ENCODE assay signal across 13 mouse cellular contexts in genomic region chr6:29036698-29037097, GRCm38 (mm10). TPM values are rescaled to one million over a fixed set of nuclear protein-coding genes. Genes with fewer than 3 reads are reported as not detected.
DNase-seq lines count a peak whose midpoint lies in the region; ATAC-seq lines count a peak whose summit lies in the region.
"Had no signal": no experiment of that assay in that cellular context is flagged by ENCODE, and none has a peak within 500 bp of the region (broad histone marks: within the 10 kb centered on the region; RNA-seq: fewer than 3 reads in every experiment).

No protein-coding gene starts in this region.

- no peak overlapping the region for H3K27ac ChIP-seq in hindbrain, embryonic 14.5 days
- H3K27ac ChIP-seq in hindbrain, embryonic 11.5 days (ENCODE audit: low read depth, low read length), result no peak overlapping the region
- H3K27ac ChIP-seq in forebrain, embryonic 14.5 days (ENCODE audit: low read depth, low read length), result no peak overlapping the region
- H3K27ac ChIP-seq in embryonic facial prominence, embryonic 10.5 days (replicated peaks), result no peak overlapping the region
- H3K27ac ChIP-seq: gastrocnemius, adult 2 months; left cerebral cortex, adult 2 months had no signal

- H3K9ac ChIP-seq in hindbrain, embryonic 14.5 days, result no peak overlapping the region
- H3K9ac ChIP-seq in hindbrain, embryonic 11.5 days (ENCODE audit: low read depth, low read length), result no peak overlapping the region
- no peak overlapping the region for H3K9ac ChIP-seq in forebrain, embryonic 14.5 days (ENCODE audit: low read length)
- H3K9ac ChIP-seq: heart, embryonic 12.5 days had no signal

- no peak for DNase-seq in hindbrain, embryonic 14.5 days (ENCODE audit: low spot score)
- no peak for DNase-seq in hindbrain, embryonic 11.5 days (ENCODE audit: low spot score)
- DNase-seq in 3T3-L1 (ENCODE audit: low read depth, low spot score) (peak; percentile 65), adipocyte (ENCODE audit: low spot score) (peak; percentile 23)
- DNase-seq in forebrain, embryonic 14.5 days (ENCODE audit: low spot score), result peak; percentile 89
- DNase-seq in retina, postnatal 1 day, result no peak
- DNase-seq in spleen, postnatal 36 days (ENCODE audit: low spot score in 2 of 2), result no peak
- no peak for DNase-seq in embryonic facial prominence, embryonic 10.5 days (ENCODE audit: low spot score)
- DNase-seq: gastrocnemius, adult 2 months had no signal

- no peaks in the 10 kb centered on the region for H3K27me3 ChIP-seq in hindbrain, embryonic 14.5 days (ENCODE audit: control insufficient read depth, insufficient read depth, low read length)
- no peaks in the 10 kb centered on the region for H3K27me3 ChIP-seq in hindbrain, embryonic 11.5 days (ENCODE audit: control insufficient read depth, insufficient read depth, low read length)
- H3K27me3 ChIP-seq in forebrain, embryonic 14.5 days (replicated peaks; ENCODE audit: control insufficient read depth, insufficient read depth, low read length), result no peaks in the 10 kb centered on the region
- no peaks in the 10 kb centered on the region for H3K27me3 ChIP-seq in embryonic facial prominence, embryonic 10.5 days (replicated peaks; ENCODE audit: low read depth, poor library complexity, severe bottlenecking)
- H3K27me3 ChIP-seq: heart, embryonic 12.5 days had no signal

- ATAC-seq in hindbrain, embryonic 14.5 days (ENCODE audit: low FRiP score), result peak; percentile 34; the same call in 1 of the 2 replicates
- ATAC-seq in hindbrain, embryonic 11.5 days (ENCODE audit: low FRiP score), result no peak
- peak; percentile 89 for ATAC-seq in forebrain, embryonic 14.5 days

- peaks cover 3% of the 10 kb centered on the region; the same call in 1 of the 2 replicates for H3K4me1 ChIP-seq in hindbrain, embryonic 14.5 days (replicated peaks; ENCODE audit: control insufficient read depth, insufficient read depth, low read length)
- H3K4me1 ChIP-seq in hindbrain, embryonic 11.5 days (replicated peaks; ENCODE audit: control insufficient read depth, insufficient read depth, low read length), result no peaks in the 10 kb centered on the region
- H3K4me1 ChIP-seq in forebrain, embryonic 14.5 days (ENCODE audit: control insufficient read depth, insufficient read depth, low read length), result peaks cover 5% of the 10 kb centered on the region
- H3K4me1 ChIP-seq in embryonic facial prominence, embryonic 10.5 days, result no peaks in the 10 kb centered on the region

- WGBS in hindbrain, embryonic 14.5 days, result 53% methylated on average over 4 of the region's 4 CpGs
- 61% methylated on average over 4 of the region's 4 CpGs for WGBS in hindbrain, embryonic 11.5 days
- 37% methylated on average over 4 of the region's 4 CpGs for WGBS in forebrain, embryonic 14.5 days
- WGBS in embryonic facial prominence, embryonic 10.5 days, result 73% methylated on average over 4 of the region's 4 CpGs

- H3K36me3 ChIP-seq in hindbrain, embryonic 14.5 days (replicated peaks; ENCODE audit: control insufficient read depth, insufficient read depth), result no peaks in the 10 kb centered on the region
- no peaks in the 10 kb centered on the region for H3K36me3 ChIP-seq in hindbrain, embryonic 11.5 days (ENCODE audit: control insufficient read depth, insufficient read depth, low read length)
- no peaks in the 10 kb centered on the region for H3K36me3 ChIP-seq in forebrain, embryonic 14.5 days (ENCODE audit: control insufficient read depth, insufficient read depth, low read length)
- no peaks in the 10 kb centered on the region for H3K36me3 ChIP-seq in embryonic facial prominence, embryonic 10.5 days (replicated peaks)
- H3K36me3 ChIP-seq: heart, embryonic 12.5 days had no signal

- no peak overlapping the region for H3K4me3 ChIP-seq in hindbrain, embryonic 14.5 days (replicated peaks; ENCODE audit: low read length)
- H3K4me3 ChIP-seq in hindbrain, embryonic 11.5 days (ENCODE audit: low read depth, low read length), result no peak overlapping the region
- no peak overlapping the region for H3K4me3 ChIP-seq in forebrain, embryonic 14.5 days (ENCODE audit: low read depth, low read length)
- H3K4me3 ChIP-seq in embryonic facial prominence, embryonic 10.5 days, result no peak overlapping the region
- H3K4me3 ChIP-seq: gastrocnemius, adult 2 months; heart, embryonic 12.5 days; left cerebral cortex, adult 2 months had no signal

- no peak overlapping the region for H3K4me2 ChIP-seq in hindbrain, embryonic 14.5 days (replicated peaks)
- no peak overlapping the region for H3K4me2 ChIP-seq in hindbrain, embryonic 11.5 days (replicated peaks; ENCODE audit: low read depth, low read length)
- no peak overlapping the region for H3K4me2 ChIP-seq in forebrain, embryonic 14.5 days (ENCODE audit: low read length)
- H3K4me2 ChIP-seq: heart, embryonic 12.5 days had no signal

- H3K9me3 ChIP-seq in hindbrain, embryonic 14.5 days (ENCODE audit: control insufficient read depth, low read length), result no peaks in the 10 kb centered on the region
- no peaks in the 10 kb centered on the region for H3K9me3 ChIP-seq in hindbrain, embryonic 11.5 days (ENCODE audit: control insufficient read depth, low read length)
- no peaks in the 10 kb centered on the region for H3K9me3 ChIP-seq in forebrain, embryonic 14.5 days (replicated peaks; ENCODE audit: control insufficient read depth, low read length)
- H3K9me3 ChIP-seq in embryonic facial prominence, embryonic 10.5 days, result no peaks in the 10 kb centered on the region
- H3K9me3 ChIP-seq: heart, embryonic 12.5 days had no signal

RNA-seq across cellular contexts. Expression of gene Lep, which starts 23.3 kb away (rescaled TPM):
- not detected in 2 replicates for polyA plus RNA-seq in hindbrain, embryonic 14.5 days (2014; fragmentation: Nextera tagmentation; extraction: Ambion mirVana)
- not detected in 2 replicates for polyA plus RNA-seq in hindbrain, embryonic 11.5 days (2014; fragmentation: Nextera tagmentation; extraction: Ambion mirVana)
- polyA plus RNA-seq in forebrain, embryonic 14.5 days (2014; fragmentation: Nextera tagmentation; extraction: Ambion mirVana), result not detected in 2 replicates
- polyA plus RNA-seq in embryonic facial prominence, embryonic 10.5 days (2016; fragmentation: Nextera tagmentation; extraction: Ambion mirVana), result not detected in 2 replicates
- polyA plus RNA-seq: heart, embryonic 12.5 days; intestine, embryonic 14.5 days; liver, embryonic 16.5 days had no signal

Comparison
In these comparisons a context has a peak if more than half of its experiments do, and no peak if none do; other contexts are left out.
1. DNase-seq: peak in 3T3-L1 (single experiment), adipocyte (single experiment) and forebrain, embryonic 14.5 days (single experiment); none in hindbrain, embryonic 14.5 days (single experiment), hindbrain, embryonic 11.5 days (single experiment), retina, postnatal 1 day (single experiment), spleen, postnatal 36 days (0 of 2) and embryonic facial prominence, embryonic 10.5 days (single experiment).